Mouse (Mus musculus): ENCODE data around the gene Ralb. TPM values are rescaled to one million over a fixed set of nuclear protein-coding genes. Genes with fewer than 3 reads are reported as not detected.

Ralb gene
- polyA plus RNA-seq, 1 experiment from 2014 or later = 85.5 TPM

DNA sequence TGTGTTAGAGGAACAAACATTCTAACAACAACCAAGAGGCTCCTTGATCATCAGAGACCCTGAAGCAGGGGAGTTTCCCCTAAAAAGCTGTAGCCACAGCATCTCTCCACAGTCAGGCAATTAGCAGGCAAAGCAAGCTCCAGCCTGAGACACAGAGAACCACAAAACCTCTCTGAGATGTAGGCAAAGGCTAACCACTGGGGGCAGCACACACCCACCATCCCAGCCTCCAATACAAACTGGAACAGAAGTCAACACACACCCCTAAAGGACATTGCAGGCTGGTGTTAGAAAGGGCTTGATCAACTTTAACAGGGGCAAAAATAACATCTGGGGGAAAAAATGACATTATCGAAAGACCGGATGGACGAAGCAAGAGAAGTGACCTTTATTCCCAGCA is 20.1 kb downstream of the Ralb start:
- Histone ChIP-seq H3K36me3 (ENCODE audit: control insufficient read depth, insufficient read depth, low read length) (peaks cover 2% of the 10 kb centered on the region; the same call in 1 of the 2 replicates), H3K4me3 (ENCODE audit: low read depth, low read length) (no peak overlapping the region), H3K4me2 (ENCODE audit: low read depth, severe bottlenecking) (no peak overlapping the region), H3K27ac (replicated peaks; ENCODE audit: low read depth, low read length) (no peak overlapping the region), H3K4me1 (ENCODE audit: control insufficient read depth, insufficient read depth, low read length) (peaks cover 14% of the 10 kb centered on the region), H3K9me3 (ENCODE audit: control insufficient read depth, low read length) (no peaks in the 10 kb centered on the region), H3K27me3 (ENCODE audit: control insufficient read depth, insufficient read depth, low read length) (no peaks in the 10 kb centered on the region), H3K9ac (ENCODE audit: low read length) (no peak overlapping the region)
- WGBS = 64% methylated on average over 3 of the region's 3 CpGs
- ATAC-seq (ENCODE audit: insufficient number of reproducible peaks, low FRiP score, low TSS enrichment, low read depth) = no peak
- peak; percentile 57 for DNase-seq (ENCODE audit: low spot score)

GRCm38 (mm10) chr1:119482891-119483290 is 21.7 kb downstream of the Ralb start:
- no peaks in the 10 kb centered on the region for H3K9me3 ChIP-seq (ENCODE audit: control insufficient read depth, low read length)
- DNase-seq (ENCODE audit: low spot score) = no peak
- H3K4me3 ChIP-seq (ENCODE audit: low read depth, low read length) = no peak overlapping the region
- H3K27me3 ChIP-seq (ENCODE audit: control insufficient read depth, insufficient read depth, low read length) = no peaks in the 10 kb centered on the region
- H3K9ac ChIP-seq (ENCODE audit: low read length) = no peak overlapping the region
- no peak overlapping the region for H3K4me2 ChIP-seq (ENCODE audit: low read depth, severe bottlenecking)
- WGBS = 63% methylated on average over 3 of the region's 3 CpGs
- H3K36me3 ChIP-seq (ENCODE audit: control insufficient read depth, insufficient read depth, low read length) = peaks cover 2% of the 10 kb centered on the region; the same call in 1 of the 2 replicates
- ATAC-seq (ENCODE audit: insufficient number of reproducible peaks, low FRiP score, low TSS enrichment, low read depth) = no peak
- peaks cover 11% of the 10 kb centered on the region for H3K4me1 ChIP-seq (ENCODE audit: control insufficient read depth, insufficient read depth, low read length)
- H3K27ac ChIP-seq (replicated peaks; ENCODE audit: low read depth, low read length) = no peak overlapping the region

DNA sequence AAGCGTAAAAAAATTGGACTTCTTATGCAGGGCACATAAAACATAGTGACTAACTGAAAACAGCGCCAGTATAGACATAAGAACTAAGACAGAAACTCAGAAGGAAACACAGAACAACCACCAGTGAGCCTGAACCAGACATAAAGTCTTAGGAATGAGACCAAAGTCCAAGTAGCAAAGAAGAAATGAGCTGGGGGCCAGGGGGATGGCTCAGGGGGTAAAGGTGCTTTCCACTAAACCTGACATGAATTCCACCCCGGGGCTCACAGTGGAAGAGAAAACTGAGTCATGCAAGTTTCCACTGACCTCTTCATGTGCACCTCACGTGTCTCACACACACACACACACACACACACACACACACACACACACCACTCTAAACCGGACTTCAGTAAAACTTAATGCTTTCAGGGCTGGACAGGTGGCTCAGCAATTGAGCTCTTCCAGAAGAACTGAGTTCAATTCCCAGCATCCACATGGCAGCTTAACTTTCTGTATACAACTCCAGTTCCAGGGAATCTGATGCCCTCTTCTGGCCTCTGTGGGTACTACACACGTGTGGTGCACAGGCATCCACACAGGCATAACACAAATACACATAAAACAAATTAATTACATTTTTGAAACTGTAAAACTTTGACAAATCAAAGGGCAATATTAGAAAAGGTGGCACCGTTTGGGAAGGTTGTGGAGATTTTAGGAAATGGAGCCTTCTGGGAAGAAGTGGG is 23.2 kb downstream of the Ralb start:
- Histone ChIP-seq H3K4me2 (ENCODE audit: low read depth, severe bottlenecking) (no peak overlapping the region), H3K27me3 (ENCODE audit: control insufficient read depth, insufficient read depth, low read length) (no peaks in the 10 kb centered on the region), H3K4me3 (ENCODE audit: low read depth, low read length) (no peak overlapping the region), H3K9me3 (ENCODE audit: control insufficient read depth, low read length) (no peaks in the 10 kb centered on the region), H3K4me1 (ENCODE audit: control insufficient read depth, insufficient read depth, low read length) (peaks cover 2% of the 10 kb centered on the region; the same call in 1 of the 2 replicates), H3K9ac (ENCODE audit: low read length) (no peak overlapping the region), H3K27ac (replicated peaks; ENCODE audit: low read depth, low read length) (no peak overlapping the region), H3K36me3 (ENCODE audit: control insufficient read depth, insufficient read depth, low read length) (peaks cover 2% of the 10 kb centered on the region; the same call in 1 of the 2 replicates)
- DNase-seq (ENCODE audit: low spot score) (no peak), ATAC-seq (ENCODE audit: insufficient number of reproducible peaks, low FRiP score, low TSS enrichment, low read depth) (no peak)
- WGBS = 96% methylated on average over 7 of the region's 7 CpGs

DNA sequence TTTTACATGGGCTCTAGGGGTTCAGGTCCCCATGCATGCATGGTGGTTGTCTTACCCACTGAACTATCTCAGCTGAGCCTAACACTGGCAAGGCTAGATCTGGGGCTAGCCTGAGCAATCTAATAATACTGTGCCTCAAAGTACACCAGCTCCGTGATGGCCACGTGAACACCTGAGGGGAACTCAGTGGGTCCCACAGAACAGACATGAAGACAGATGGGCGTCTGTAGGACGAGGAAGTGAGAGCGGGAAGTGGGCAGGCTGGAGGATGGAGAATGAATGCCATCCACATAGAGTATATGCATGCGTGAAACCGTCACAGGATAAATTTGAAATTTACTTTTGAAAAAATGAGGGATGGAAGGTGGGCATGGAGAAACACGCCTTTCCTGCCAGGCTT is 23.9 kb downstream of the Ralb start:
- H3K9ac ChIP-seq (ENCODE audit: low read length) = no peak overlapping the region
- ATAC-seq (ENCODE audit: insufficient number of reproducible peaks, low FRiP score, low TSS enrichment, low read depth) = no peak
- WGBS = 90% methylated on average over 8 of the region's 8 CpGs

DNA sequence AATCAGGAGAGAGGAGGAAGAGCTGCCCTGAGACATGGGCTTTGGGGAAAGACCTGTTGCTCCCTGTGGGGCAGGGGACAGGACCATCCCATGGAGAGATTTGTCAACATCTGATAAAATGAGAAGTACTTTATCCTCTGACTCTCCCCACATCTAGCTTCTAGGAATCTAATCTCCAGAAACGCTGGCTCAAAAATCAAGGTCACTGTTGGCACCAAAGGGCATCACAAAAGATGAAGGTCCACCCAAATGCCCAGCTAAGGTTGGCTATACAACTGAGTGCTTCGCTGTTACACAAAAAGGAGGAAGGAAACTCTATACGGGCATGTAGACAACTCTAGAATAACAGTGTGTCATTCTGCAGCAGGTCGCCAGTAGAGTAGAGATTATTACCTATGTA is 25.0 kb downstream of the Ralb start:
- H3K36me3 ChIP-seq (ENCODE audit: control insufficient read depth, insufficient read depth, low read length) = peaks cover 2% of the 10 kb centered on the region; the same call in 1 of the 2 replicates
- no peaks in the 10 kb centered on the region for H3K9me3 ChIP-seq (ENCODE audit: control insufficient read depth, low read length)
- H3K27ac ChIP-seq (replicated peaks; ENCODE audit: low read depth, low read length) = no peak overlapping the region
- 85% methylated on average over 4 of the region's 4 CpGs for WGBS
- no peak overlapping the region for H3K9ac ChIP-seq (ENCODE audit: low read length)
- no peak overlapping the region for H3K4me3 ChIP-seq (ENCODE audit: low read depth, low read length)
- ATAC-seq (ENCODE audit: insufficient number of reproducible peaks, low FRiP score, low TSS enrichment, low read depth) (no peak), DNase-seq (ENCODE audit: low spot score) (no peak)
- H3K27me3 ChIP-seq (ENCODE audit: control insufficient read depth, insufficient read depth, low read length) = no peaks in the 10 kb centered on the region
- no peak overlapping the region for H3K4me2 ChIP-seq (ENCODE audit: low read depth, severe bottlenecking)
- H3K4me1 ChIP-seq (ENCODE audit: control insufficient read depth, insufficient read depth, low read length) = no peaks in the 10 kb centered on the region

More for the DNA sequence above, 23.9 kb downstream of the Ralb start:
- Histone ChIP-seq H3K27ac (replicated peaks; ENCODE audit: low read depth, low read length) (no peak overlapping the region), H3K4me3 (ENCODE audit: low read depth, low read length) (no peak overlapping the region), H3K4me2 (ENCODE audit: low read depth, severe bottlenecking) (no peak overlapping the region), H3K9me3 (ENCODE audit: control insufficient read depth, low read length) (no peaks in the 10 kb centered on the region), H3K27me3 (ENCODE audit: control insufficient read depth, insufficient read depth, low read length) (no peaks in the 10 kb centered on the region), H3K36me3 (ENCODE audit: control insufficient read depth, insufficient read depth, low read length) (peaks cover 2% of the 10 kb centered on the region; the same call in 1 of the 2 replicates), H3K4me1 (ENCODE audit: control insufficient read depth, insufficient read depth, low read length) (peaks cover 2% of the 10 kb centered on the region; the same call in 1 of the 2 replicates)
- no peak for DNase-seq (ENCODE audit: low spot score)

DNA sequence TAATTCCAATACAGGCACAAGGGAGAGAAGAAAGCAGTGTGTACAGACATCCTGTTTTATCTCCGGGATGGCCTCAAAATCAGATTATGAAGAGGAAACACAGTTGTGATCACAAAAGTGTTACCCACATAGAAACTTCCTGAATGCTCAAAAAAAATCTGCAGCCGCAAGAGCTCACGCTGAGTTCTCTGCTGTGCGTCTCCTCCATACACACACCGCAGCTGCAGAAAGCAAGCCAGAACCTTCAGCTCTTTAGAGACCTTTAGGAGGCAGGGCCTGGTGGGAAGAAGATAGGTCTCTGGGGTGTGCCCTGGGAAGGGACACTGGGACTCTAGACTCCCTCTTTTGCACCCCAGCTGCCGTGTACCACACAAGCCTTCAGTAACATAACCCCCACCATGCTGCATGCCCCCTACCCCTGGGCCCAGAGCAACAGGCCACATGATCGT is 27.7 kb downstream of the Ralb start:
- no peaks in the 10 kb centered on the region for H3K27me3 ChIP-seq (ENCODE audit: control insufficient read depth, insufficient read depth, low read length)
- H3K4me2 ChIP-seq (ENCODE audit: low read depth, severe bottlenecking) = no peak overlapping the region
- no peak overlapping the region for H3K27ac ChIP-seq (replicated peaks; ENCODE audit: low read depth, low read length)
- ATAC-seq (ENCODE audit: insufficient number of reproducible peaks, low FRiP score, low TSS enrichment, low read depth) (no peak), DNase-seq (ENCODE audit: low spot score) (no peak)
- WGBS = 94% methylated on average over 7 of the region's 7 CpGs
- no peak overlapping the region for H3K4me3 ChIP-seq (ENCODE audit: low read depth, low read length)
- no peak overlapping the region for H3K9ac ChIP-seq (ENCODE audit: low read length)
- peaks cover 2% of the 10 kb centered on the region; the same call in 1 of the 2 replicates for H3K36me3 ChIP-seq (ENCODE audit: control insufficient read depth, insufficient read depth, low read length)
- H3K4me1 ChIP-seq (ENCODE audit: control insufficient read depth, insufficient read depth, low read length) = no peaks in the 10 kb centered on the region
- H3K9me3 ChIP-seq (ENCODE audit: control insufficient read depth, low read length) = no peaks in the 10 kb centered on the region

DNA sequence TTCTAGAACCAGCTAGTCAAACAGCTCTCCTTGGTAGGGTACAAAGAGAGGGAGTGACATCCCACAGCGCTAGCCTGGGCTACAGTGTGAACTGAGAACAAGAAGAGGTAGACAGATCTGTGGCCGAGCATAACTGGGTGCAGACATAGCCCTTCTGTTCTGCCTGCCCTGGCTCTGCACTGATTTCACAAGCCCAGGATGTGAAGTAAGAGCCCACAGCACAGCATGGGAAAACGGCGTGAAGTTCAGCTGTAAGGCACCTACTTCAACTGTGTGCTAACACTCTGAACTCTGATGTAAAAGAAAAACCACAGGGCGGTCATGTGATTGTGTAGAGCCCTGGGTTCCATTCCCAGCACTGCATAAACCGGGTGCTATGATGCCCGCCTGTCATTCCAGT is 29.9 kb downstream of the Ralb start:
- 89% methylated on average over 7 of the region's 7 CpGs for WGBS
- Histone ChIP-seq H3K27ac (replicated peaks; ENCODE audit: low read depth, low read length) (no peak overlapping the region), H3K27me3 (ENCODE audit: control insufficient read depth, insufficient read depth, low read length) (no peaks in the 10 kb centered on the region), H3K9me3 (ENCODE audit: control insufficient read depth, low read length) (no peaks in the 10 kb centered on the region), H3K4me1 (ENCODE audit: control insufficient read depth, insufficient read depth, low read length) (no peaks in the 10 kb centered on the region), H3K4me2 (ENCODE audit: low read depth, severe bottlenecking) (no peak overlapping the region), H3K9ac (ENCODE audit: low read length) (no peak overlapping the region), H3K36me3 (ENCODE audit: control insufficient read depth, insufficient read depth, low read length) (no peaks in the 10 kb centered on the region), H3K4me3 (ENCODE audit: low read depth, low read length) (no peak overlapping the region)
- DNase-seq (ENCODE audit: low spot score) (no peak), ATAC-seq (ENCODE audit: insufficient number of reproducible peaks, low FRiP score, low TSS enrichment, low read depth) (no peak)

DNA sequence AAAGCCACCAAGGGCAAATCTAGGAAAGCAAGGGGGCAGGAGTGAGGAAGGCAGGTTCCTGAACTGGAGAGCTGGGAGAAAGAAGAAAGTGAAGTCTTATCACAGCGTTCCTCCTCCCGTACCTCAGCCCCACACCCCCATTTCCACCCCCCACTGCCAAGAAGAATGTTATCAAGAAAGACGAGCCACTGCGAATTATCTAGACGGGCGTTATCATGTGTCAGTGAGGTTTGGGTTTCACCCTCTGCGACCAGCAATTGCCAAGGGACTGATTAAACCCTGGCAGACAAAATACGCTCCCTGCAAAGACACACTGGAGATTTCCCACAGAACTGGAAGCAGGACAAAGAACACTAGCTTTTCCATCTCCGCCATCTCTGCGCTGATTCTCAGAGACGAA is 31.9 kb downstream of the Ralb start:
- ATAC-seq (ENCODE audit: insufficient number of reproducible peaks, low FRiP score, low TSS enrichment, low read depth) (no peak), DNase-seq (ENCODE audit: low spot score) (no peak)
- H3K9ac ChIP-seq (ENCODE audit: low read length) = no peak overlapping the region
- no peaks in the 10 kb centered on the region for H3K4me1 ChIP-seq (ENCODE audit: control insufficient read depth, insufficient read depth, low read length)
- H3K4me2 ChIP-seq (ENCODE audit: low read depth, severe bottlenecking) = no peak overlapping the region
- no peaks in the 10 kb centered on the region for H3K27me3 ChIP-seq (ENCODE audit: control insufficient read depth, insufficient read depth, low read length)
- no peak overlapping the region for H3K4me3 ChIP-seq (ENCODE audit: low read depth, low read length)
- no peaks in the 10 kb centered on the region for H3K9me3 ChIP-seq (ENCODE audit: control insufficient read depth, low read length)
- WGBS = 69% methylated on average over 11 of the region's 11 CpGs
- no peaks in the 10 kb centered on the region for H3K36me3 ChIP-seq (ENCODE audit: control insufficient read depth, insufficient read depth, low read length)
- no peak overlapping the region for H3K27ac ChIP-seq (replicated peaks; ENCODE audit: low read depth, low read length)

All from limb, embryonic 11.5 days (tissue).